Mouse (Mus musculus): ENCODE results near the gene Nutf2-ps1. TPM values are rescaled to one million over a fixed set of nuclear protein-coding genes. Genes with fewer than 3 reads are reported as not detected.

The Nutf2-ps1 gene
- total and polyA plus RNA-seq, 3 experiments = 65.8 to 155 (median 74.1) TPM

- Histone ChIP-seq H3K4me3 (no peak overlapping the region), H3K27me3 (ENCODE audit: control insufficient read depth, insufficient read depth, low read length) (no peaks in the 10 kb centered on the region), H3K27ac (no peak overlapping the region), H3K79me2 (replicated peaks; ENCODE audit: control insufficient read depth, insufficient read depth, low read length) (no peaks in the 10 kb centered on the region), H3K9ac (ENCODE audit: low read depth, low read length) (no peak overlapping the region), H3K36me3 (ENCODE audit: control insufficient read depth, insufficient read depth, low read length) (no peaks in the 10 kb centered on the region), H3K4me1 (ENCODE audit: control insufficient read depth, insufficient read depth, low read length) (peaks cover 2% of the 10 kb centered on the region; the same call in 1 of the 2 replicates)
- intact Hi-C loops (cut with DNase I) = no loop called here
- no peak for DNase-seq
- 83% methylated on average over 3 of the region's 3 CpGs for WGBS
- TF ChIP-seq POLR2A (IDR thresholded peaks at IDR 0.05; ENCODE audit: insufficient read depth, low read depth, low read length) = no peak
Observed at GRCm38 (mm10) chr19:53573151-53573550, 15.7 kb downstream of the Nutf2-ps1 start.

GRCm38 (mm10) chr19:53572607-53573006 is 16.3 kb downstream of the Nutf2-ps1 start:
- no peak for DNase-seq
- H3K79me2 ChIP-seq (replicated peaks; ENCODE audit: control insufficient read depth, insufficient read depth, low read length) = no peaks in the 10 kb centered on the region
- H3K27me3 ChIP-seq (ENCODE audit: control insufficient read depth, insufficient read depth, low read length) = no peaks in the 10 kb centered on the region
- WGBS = 73% methylated on average over 12 of the region's 12 CpGs
- intact Hi-C loops (cut with DNase I) = no loop called here
- H3K9ac ChIP-seq (ENCODE audit: low read depth, low read length) = no peak overlapping the region
- H3K4me3 ChIP-seq = no peak overlapping the region
- TF ChIP-seq POLR2A (IDR thresholded peaks at IDR 0.05; ENCODE audit: insufficient read depth, low read depth, low read length) (no peak), EP300 (IDR thresholded peaks at IDR 0.05; ENCODE audit: insufficient read depth, low read depth, low read length) (no peak), CTCF (IDR thresholded peaks at IDR 0.05) (no peak)
- H3K27ac ChIP-seq = no peak overlapping the region
- H3K4me1 ChIP-seq (ENCODE audit: control insufficient read depth, insufficient read depth, low read length) = peaks cover 2% of the 10 kb centered on the region; the same call in 1 of the 2 replicates
- no peaks in the 10 kb centered on the region for H3K36me3 ChIP-seq (ENCODE audit: control insufficient read depth, insufficient read depth, low read length)

GRCm38 (mm10) chr19:53571501-53572428 is 17.1 kb downstream of the Nutf2-ps1 start:
- intact Hi-C loops (cut with DNase I) = no loop called here
- Histone ChIP-seq H3K4me3 (no peak overlapping the region), H3K79me2 (replicated peaks; ENCODE audit: control insufficient read depth, insufficient read depth, low read length) (no peaks in the 10 kb centered on the region), H3K27ac (no peak overlapping the region), H3K27me3 (ENCODE audit: control insufficient read depth, insufficient read depth, low read length) (no peaks in the 10 kb centered on the region), H3K4me1 (ENCODE audit: control insufficient read depth, insufficient read depth, low read length) (peaks cover 2% of the 10 kb centered on the region; the same call in 1 of the 2 replicates), H3K36me3 (ENCODE audit: control insufficient read depth, insufficient read depth, low read length) (no peaks in the 10 kb centered on the region), H3K9ac (ENCODE audit: low read depth, low read length) (no peak overlapping the region)
- TF ChIP-seq CTCF (IDR thresholded peaks at IDR 0.05) = no peak
- TF ChIP-seq EP300 (IDR thresholded peaks at IDR 0.05; ENCODE audit: insufficient read depth, low read depth, low read length) = no peak
- no peak for TF ChIP-seq POLR2A (IDR thresholded peaks at IDR 0.05; ENCODE audit: insufficient read depth, low read depth, low read length)
- WGBS = 50% methylated on average over 18 of the region's 18 CpGs
- no peak for DNase-seq

- Histone ChIP-seq H3K36me3 (ENCODE audit: control insufficient read depth, insufficient read depth, low read length) (no peaks in the 10 kb centered on the region), H3K4me3 (no peak overlapping the region), H3K79me2 (replicated peaks; ENCODE audit: control insufficient read depth, insufficient read depth, low read length) (no peaks in the 10 kb centered on the region), H3K4me1 (ENCODE audit: control insufficient read depth, insufficient read depth, low read length) (peaks cover 2% of the 10 kb centered on the region; the same call in 1 of the 2 replicates), H3K27me3 (ENCODE audit: control insufficient read depth, insufficient read depth, low read length) (no peaks in the 10 kb centered on the region), H3K27ac (no peak overlapping the region), H3K9ac (ENCODE audit: low read depth, low read length) (no peak overlapping the region)
- no peak for TF ChIP-seq CTCF (IDR thresholded peaks at IDR 0.05)
- TF ChIP-seq EP300 (IDR thresholded peaks at IDR 0.05; ENCODE audit: insufficient read depth, low read depth, low read length) = no peak
- no peak for TF ChIP-seq POLR2A (IDR thresholded peaks at IDR 0.05; ENCODE audit: insufficient read depth, low read depth, low read length)
- intact Hi-C loops (cut with DNase I) = no loop called here
- no peak for DNase-seq
- 49% methylated on average over 4 of the region's 4 CpGs for WGBS
Observed at GRCm38 (mm10) chr19:53571056-53571455, 17.8 kb downstream of the Nutf2-ps1 start.

GRCm38 (mm10) chr19:53568553-53568952 is 20.3 kb downstream of the Nutf2-ps1 start:
- Histone ChIP-seq H3K4me1 (ENCODE audit: control insufficient read depth, insufficient read depth, low read length) (no peaks in the 10 kb centered on the region), H3K27me3 (ENCODE audit: control insufficient read depth, insufficient read depth, low read length) (no peaks in the 10 kb centered on the region), H3K9ac (ENCODE audit: low read depth, low read length) (no peak overlapping the region), H3K79me2 (replicated peaks; ENCODE audit: control insufficient read depth, insufficient read depth, low read length) (no peaks in the 10 kb centered on the region), H3K4me3 (no peak overlapping the region), H3K27ac (no peak overlapping the region), H3K36me3 (ENCODE audit: control insufficient read depth, insufficient read depth, low read length) (no peaks in the 10 kb centered on the region)
- intact Hi-C loops (cut with DNase I) = no loop called here
- no peak for TF ChIP-seq CTCF (IDR thresholded peaks at IDR 0.05)
- TF ChIP-seq EP300 (IDR thresholded peaks at IDR 0.05; ENCODE audit: insufficient read depth, low read depth, low read length) = no peak
- no peak for TF ChIP-seq POLR2A (IDR thresholded peaks at IDR 0.05; ENCODE audit: insufficient read depth, low read depth, low read length)
- DNase-seq = no peak
- WGBS = 74% methylated on average over 3 of the region's 3 CpGs

GRCm38 (mm10) chr19:53567864-53568263 is 21.0 kb downstream of the Nutf2-ps1 start:
- WGBS = 50% methylated on average over 11 of the region's 11 CpGs
- no peaks in the 10 kb centered on the region for H3K27me3 ChIP-seq (ENCODE audit: control insufficient read depth, insufficient read depth, low read length)
- intact Hi-C loops (cut with DNase I) = no loop called here

More at GRCm38 (mm10) chr19:53567864-53568263, 21.0 kb downstream of the Nutf2-ps1 start:
- no peaks in the 10 kb centered on the region for H3K36me3 ChIP-seq (ENCODE audit: control insufficient read depth, insufficient read depth, low read length)
- no peak for TF ChIP-seq POLR2A (IDR thresholded peaks at IDR 0.05; ENCODE audit: insufficient read depth, low read depth, low read length)
- no peak for TF ChIP-seq EP300 (IDR thresholded peaks at IDR 0.05; ENCODE audit: insufficient read depth, low read depth, low read length)
- TF ChIP-seq CTCF (IDR thresholded peaks at IDR 0.05) = no peak
- no peak overlapping the region for H3K27ac ChIP-seq
- no peak for DNase-seq
- no peaks in the 10 kb centered on the region for H3K79me2 ChIP-seq (replicated peaks; ENCODE audit: control insufficient read depth, insufficient read depth, low read length)
- no peaks in the 10 kb centered on the region for H3K4me1 ChIP-seq (ENCODE audit: control insufficient read depth, insufficient read depth, low read length)
- no peak overlapping the region for H3K9ac ChIP-seq (ENCODE audit: low read depth, low read length)
- H3K4me3 ChIP-seq = no peak overlapping the region

Data from heart, adult 2 months (tissue).